Mouse (Mus musculus) midbrain, postnatal 0 days (tissue): ENCODE measurements around the gene Camk1g. TPM values are rescaled to one million over a fixed set of nuclear protein-coding genes. Genes with fewer than 3 reads are reported as not detected.

ENCODE experiments used
- ATAC-seq: fragments of 200-750 bp; cut with Nextera tagmentation; 2 replicates; pipeline ENCODE4 v1.8.0; 2017; ENCODE audit warnings: moderate number of reproducible peaks, mild to moderate bottlenecking, moderate TSS enrichment, moderate library complexity; ENCODE audit not compliant: low FRiP score
- DNase-seq: peaks from one replicate; pipeline ENCODE4 v3.0.0-alpha.2; 2015; ENCODE audit warnings: low spot score
- H3K27ac ChIP-seq: fragments of 300-500 bp; sonication (generic); 2 replicates; pipeline ENCODE4 v1.5.1; 2014; ENCODE audit warnings: low read depth, mild to moderate bottlenecking, low read length, mixed read lengths
- H3K27me3 ChIP-seq: fragments of 300-500 bp; sonication (generic); 2 replicates; pipeline ENCODE4 v1.6.1; 2014; ENCODE audit warnings: low read length, control low read depth, mixed read lengths; ENCODE audit not compliant: insufficient read depth
- H3K36me3 ChIP-seq: fragments of 300-500 bp; sonication (generic); 2 replicates; pipeline ENCODE4 v1.6.1; 2014; ENCODE audit warnings: low read length, control low read depth, mixed read lengths; ENCODE audit not compliant: insufficient read depth
- H3K4me1 ChIP-seq: fragments of 300-500 bp; sonication (generic); 2 replicates; pipeline ENCODE4 v1.6.1; 2014; ENCODE audit warnings: mild to moderate bottlenecking, control low read depth, antibody characterized with exemption, low read length, mixed read lengths; ENCODE audit not compliant: insufficient read depth
- H3K4me2 ChIP-seq: fragments of 300-500 bp; sonication (generic); 2 replicates; pipeline ENCODE4 v1.6.1; 2014; ENCODE audit warnings: low read depth, mild to moderate bottlenecking, low read length, mixed read lengths; ENCODE audit not compliant: poor library complexity, severe bottlenecking
- H3K4me3 ChIP-seq: fragments of 300-500 bp; sonication (generic); 2 replicates; pipeline ENCODE4 v1.5.1; 2014; ENCODE audit warnings: low read depth, mild to moderate bottlenecking, low read length, moderate library complexity
- H3K9ac ChIP-seq: fragments of 300-500 bp; sonication (generic); replicated peaks from 2 replicates; pipeline ENCODE4 v1.6.1; 2014; ENCODE audit warnings: mild to moderate bottlenecking, low read length, moderate library complexity, mixed read lengths; ENCODE audit not compliant: poor library complexity, severe bottlenecking
- H3K9me3 ChIP-seq: fragments of 300-500 bp; sonication (generic); 2 replicates; pipeline ENCODE4 v1.6.1; 2016; ENCODE audit warnings: low read length, control low read depth
- CTCF ChIP-seq: IDR thresholded peaks from 2 replicates; pipeline ENCODE4 v1.5.1; 2016; ENCODE audit warnings: antibody characterized with exemption, mild to moderate bottlenecking
- WGBS: fragments of 180-500 bp; shearing (Covaris S2); extraction: QIAGEN DNeasy Blood & Tissue Kit; methylation state at CpG from one replicate; pipeline ENCODE4 v1.1.7; 2014; 5-methylcytosine and 5-hydroxymethylcytosine counted together
- polyA plus RNA-seq: library from polyadenylated mRNA; unstranded; fragments of >200 nt; fragmentation: Nextera tagmentation; extraction: Ambion mirVana; gene quantifications from 2 replicates; pipeline ENCODE4 v1.2.1, GENCODE M21; 2015
- total RNA-seq: library from RNA; depleted of rRNA; stranded (reverse); fragments of >200 nt; gene quantifications from 2 replicates; pipeline ENCODE4 v1.2.3, GENCODE M21; 2014; rRNA removed

Camk1g gene
- total RNA-seq, result 48.1 and 54.7 TPM in 2 replicates
- polyA plus RNA-seq, result 46.6 and 50.3 TPM in 2 replicates

DNA sequence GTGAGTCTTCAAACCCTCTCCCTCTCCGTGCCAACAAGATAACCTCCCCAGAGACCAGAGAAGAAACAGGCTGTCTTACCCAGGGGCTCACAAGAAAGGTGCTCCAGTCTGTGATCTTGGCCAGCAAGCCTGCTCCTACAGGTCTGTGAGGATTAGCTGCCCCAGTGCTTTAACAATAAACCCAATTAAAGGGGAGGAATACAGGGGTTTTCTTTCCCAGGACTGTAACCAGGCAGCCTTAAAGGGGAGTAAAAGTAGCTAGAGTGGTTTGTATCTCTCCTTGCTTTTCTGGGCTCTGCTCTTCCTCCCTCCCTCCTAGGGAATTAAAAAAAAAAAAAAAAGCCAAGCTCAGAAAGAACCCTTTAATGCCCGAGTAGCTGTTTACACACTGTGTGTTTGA is at the start of gene Camk1g:
Gene Camk1g (minus strand): TSS at position 203 of the 400 bp plus-strand sequence.
- ATAC-seq, result peak; percentile 86
- no peaks in the 10 kb centered on the region for H3K27me3 ChIP-seq
- H3K4me1 ChIP-seq, result peaks cover 15% of the 10 kb centered on the region
- TF ChIP-seq CTCF, result peak; percentile 36
- H3K4me2 ChIP-seq, result peak within 1 kb of the TSS; percentile 88
- H3K27ac ChIP-seq, result peak within 1 kb of the TSS; percentile 71
- H3K9me3 ChIP-seq, result no peaks in the 10 kb centered on the region
- 0% methylated on average over 2 of the region's 2 CpGs for WGBS
- peak; percentile 93 for DNase-seq
- peak within 1 kb of the TSS; percentile 58 for H3K4me3 ChIP-seq
- H3K36me3 ChIP-seq, result no peaks in the 10 kb centered on the region
- peak within 1 kb of the TSS; percentile 65 for H3K9ac ChIP-seq

DNA sequence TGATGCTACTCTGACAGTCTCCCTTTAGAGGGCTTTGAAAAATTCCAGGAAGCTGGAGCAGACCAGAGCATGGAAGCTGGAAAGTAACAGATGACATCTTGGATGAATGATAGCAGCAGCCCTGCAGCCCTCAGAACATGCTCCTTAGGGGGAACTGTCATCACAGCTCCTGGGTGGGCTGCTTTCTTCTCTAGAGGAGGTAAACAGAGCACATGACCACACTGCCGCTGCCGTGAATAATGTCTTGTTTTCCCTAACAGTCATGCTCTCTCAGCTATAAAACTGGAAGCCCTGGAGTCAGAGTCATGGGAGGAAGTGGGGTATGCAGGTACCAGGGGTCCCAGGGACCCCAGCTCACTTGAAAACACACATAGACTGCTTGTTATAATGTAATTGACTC is 49.1 kb upstream of the Camk1g start:
- ATAC-seq (no peak), DNase-seq (peak; percentile 24)
- no peak overlapping the region for H3K4me3 ChIP-seq
- no peak for TF ChIP-seq CTCF
- no peak overlapping the region for H3K27ac ChIP-seq
- no peaks in the 10 kb centered on the region for H3K27me3 ChIP-seq
- no peak overlapping the region for H3K4me2 ChIP-seq
- WGBS, result 7% methylated on average over 2 of the region's 2 CpGs
- no peaks in the 10 kb centered on the region for H3K9me3 ChIP-seq
- H3K9ac ChIP-seq, result no peak overlapping the region
- H3K4me1 ChIP-seq, result peaks cover 19% of the 10 kb centered on the region
- no peaks in the 10 kb centered on the region for H3K36me3 ChIP-seq

DNA sequence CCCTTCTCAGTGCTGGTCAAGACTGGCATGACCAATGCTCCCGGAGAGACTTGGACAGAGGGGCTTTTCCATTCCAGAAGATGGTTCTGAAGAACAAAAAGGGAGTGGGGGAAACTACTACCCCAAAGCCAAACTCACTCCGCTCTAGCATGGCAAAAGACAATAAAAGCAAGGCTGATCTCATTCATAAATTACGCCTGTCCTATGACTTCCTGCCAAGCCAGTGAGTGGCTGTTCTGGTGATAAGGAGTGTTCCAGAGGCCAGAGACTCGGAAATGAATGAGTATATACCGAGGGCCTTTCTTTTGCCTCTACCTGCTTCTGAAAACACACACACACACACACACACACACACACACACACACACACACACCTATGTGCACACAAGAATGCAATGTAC is 48.6 kb upstream of the Camk1g start:
- H3K9me3 ChIP-seq, result no peaks in the 10 kb centered on the region
- no peak overlapping the region for H3K9ac ChIP-seq
- 80% methylated on average over 5 of the region's 5 CpGs for WGBS
- peaks cover 14% of the 10 kb centered on the region for H3K4me1 ChIP-seq
- DNase-seq (no peak), ATAC-seq (no peak)
- no peak for TF ChIP-seq CTCF
- no peak overlapping the region for H3K4me3 ChIP-seq
- H3K4me2 ChIP-seq, result no peak overlapping the region
- H3K27me3 ChIP-seq, result no peaks in the 10 kb centered on the region
- H3K36me3 ChIP-seq, result no peaks in the 10 kb centered on the region
- no peak overlapping the region for H3K27ac ChIP-seq

DNA sequence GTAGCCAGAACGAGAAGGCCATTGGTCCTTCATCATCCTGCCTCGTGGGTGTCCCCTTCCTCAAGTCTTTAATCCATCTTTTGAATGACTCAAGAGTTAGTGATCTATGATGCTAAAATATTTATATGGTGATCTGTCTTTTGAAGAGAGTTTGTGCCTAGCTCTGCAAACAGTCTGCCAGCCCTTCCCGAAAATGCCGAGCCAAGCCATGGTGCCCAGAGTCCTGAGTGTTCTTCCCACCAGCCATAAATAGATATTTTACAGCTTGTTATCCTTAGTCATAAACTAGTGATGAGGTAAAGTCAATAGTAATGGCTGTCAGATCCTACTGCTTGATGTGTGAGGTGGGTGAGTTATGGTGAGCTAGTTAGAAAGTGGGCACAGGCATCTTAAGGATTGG is 44.0 kb upstream of the Camk1g start:
- H3K27me3 ChIP-seq, result no peaks in the 10 kb centered on the region
- H3K4me1 ChIP-seq, result peaks cover 7% of the 10 kb centered on the region; the same call in 1 of the 2 replicates
- H3K9me3 ChIP-seq, result no peaks in the 10 kb centered on the region
- H3K27ac ChIP-seq, result no peak overlapping the region
- TF ChIP-seq CTCF, result no peak
- no peak overlapping the region for H3K9ac ChIP-seq
- no peak for ATAC-seq
- no peaks in the 10 kb centered on the region for H3K36me3 ChIP-seq
- no peak overlapping the region for H3K4me2 ChIP-seq
- no peak for DNase-seq
- no peak overlapping the region for H3K4me3 ChIP-seq
- 88% methylated on average over 4 of the region's 4 CpGs for WGBS

DNA sequence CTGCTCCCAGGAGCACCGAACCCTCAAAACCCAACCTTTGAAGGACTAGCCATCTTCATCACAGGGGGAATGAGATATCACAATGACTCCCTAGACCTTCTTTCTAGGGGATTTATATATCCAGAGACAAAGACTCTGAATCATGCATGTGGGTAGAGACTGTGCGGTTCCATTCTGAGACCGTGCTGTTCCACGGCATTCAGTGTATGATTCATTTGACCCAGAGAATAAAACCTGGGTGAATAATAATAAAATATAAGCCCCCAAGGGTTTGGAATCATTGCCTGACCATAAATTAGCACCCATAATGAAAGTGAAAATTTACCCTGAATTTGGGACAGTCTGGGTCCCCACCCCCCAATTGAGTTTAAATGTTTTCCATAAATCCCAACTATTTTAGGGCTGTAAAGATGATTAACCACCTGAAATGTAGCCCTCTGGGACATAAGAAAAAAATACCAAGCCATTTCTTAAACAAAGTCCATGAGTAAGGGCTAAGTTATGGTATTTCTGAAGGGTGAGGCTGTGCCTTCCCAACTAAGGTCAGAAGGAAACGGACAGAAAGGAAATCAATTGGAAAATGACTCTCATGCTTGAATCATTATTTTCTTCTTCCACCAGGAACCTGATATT is 43.4 kb upstream of the Camk1g start:
- H3K36me3 ChIP-seq, result no peaks in the 10 kb centered on the region

DNA sequence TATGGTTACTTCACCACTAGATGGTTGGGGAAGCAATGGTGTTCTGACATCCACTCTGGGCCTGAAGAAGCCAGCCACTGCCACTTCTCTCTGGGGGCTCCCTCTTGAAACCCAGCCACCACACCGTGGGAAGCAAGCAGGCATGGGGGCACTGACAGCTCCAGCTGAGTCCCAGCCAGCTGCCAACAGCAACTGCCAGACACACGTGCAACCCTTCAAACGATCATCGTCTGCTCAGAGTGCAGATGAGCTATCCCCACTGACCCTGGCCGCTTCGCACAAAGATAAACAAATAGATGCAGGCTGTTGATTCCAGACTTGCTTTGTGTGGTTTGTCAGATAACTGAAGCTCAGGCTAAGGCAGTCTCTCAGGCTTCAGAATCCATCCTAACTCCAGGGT is 37.4 kb upstream of the Camk1g start:
- Histone ChIP-seq H3K9me3 (no peaks in the 10 kb centered on the region), H3K36me3 (no peaks in the 10 kb centered on the region), H3K4me3 (no peak overlapping the region), H3K9ac (no peak overlapping the region), H3K4me1 (no peaks in the 10 kb centered on the region), H3K27ac (no peak overlapping the region), H3K4me2 (no peak overlapping the region), H3K27me3 (no peaks in the 10 kb centered on the region)
- DNase-seq (peak; percentile 15), ATAC-seq (no peak)
- WGBS, result 39% methylated on average over 6 of the region's 6 CpGs
- no peak for TF ChIP-seq CTCF

More for the DNA sequence above, 43.4 kb upstream of the Camk1g start:
- WGBS, result 94% methylated on average over 5 of the region's 5 CpGs
- ATAC-seq, result no peak
- Histone ChIP-seq H3K4me3 (no peak overlapping the region), H3K9me3 (no peaks in the 10 kb centered on the region), H3K27me3 (no peaks in the 10 kb centered on the region), H3K4me2 (no peak overlapping the region), H3K4me1 (peaks cover 4% of the 10 kb centered on the region; the same call in 1 of the 2 replicates), H3K9ac (no peak overlapping the region), H3K27ac (no peak overlapping the region)
- no peak for DNase-seq
- no peak for TF ChIP-seq CTCF
